Mouse (Mus musculus) heart, adult 11 months (tissue): ENCODE results near the gene Srgap2.

Source experiments
- DNase-seq: peaks from one replicate; pipeline ENCODE4 v3.0.0; 2022

The Srgap2 gene

DNA sequence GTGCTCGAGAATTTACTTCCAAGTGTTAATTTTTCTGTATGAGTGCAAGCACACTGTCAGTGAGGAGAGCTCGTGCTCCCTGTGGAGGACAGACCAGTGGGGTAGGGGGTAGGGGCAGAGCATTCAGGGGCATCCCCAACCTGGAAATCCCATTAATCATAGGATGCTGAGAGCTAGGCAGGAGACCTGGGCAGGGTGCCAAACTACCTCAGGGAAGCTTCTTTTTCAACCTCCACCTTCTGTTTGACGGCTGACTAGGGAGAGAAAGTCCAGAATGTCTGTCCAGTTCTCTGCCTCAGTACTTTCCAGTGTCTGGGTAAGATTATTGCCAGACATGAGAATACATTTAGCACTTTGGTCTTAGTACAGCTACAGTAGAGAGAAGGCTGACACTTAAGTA is 191.5 kb downstream of the Srgap2 start:
- no peak for DNase-seq

DNA sequence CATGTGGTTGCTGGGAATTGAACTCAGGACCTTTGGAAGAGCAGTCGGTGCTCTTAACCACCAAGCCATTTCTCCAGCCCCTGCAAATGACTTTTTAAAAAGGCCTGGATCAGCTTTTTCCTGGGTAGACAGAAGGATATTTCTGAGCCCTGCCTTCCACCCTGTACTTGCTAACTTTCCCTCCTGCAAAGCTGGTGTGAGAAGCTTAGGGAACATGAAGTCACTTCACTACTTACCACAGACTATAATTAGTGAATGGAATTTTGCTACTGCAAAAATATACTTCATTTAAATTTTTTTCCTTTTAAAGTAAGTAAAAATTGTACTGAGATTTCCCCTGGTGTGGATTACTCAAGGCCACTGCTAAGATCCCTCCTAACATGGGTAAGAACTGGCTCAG is 196.0 kb downstream of the Srgap2 start:
- DNase-seq, result no peak

DNA sequence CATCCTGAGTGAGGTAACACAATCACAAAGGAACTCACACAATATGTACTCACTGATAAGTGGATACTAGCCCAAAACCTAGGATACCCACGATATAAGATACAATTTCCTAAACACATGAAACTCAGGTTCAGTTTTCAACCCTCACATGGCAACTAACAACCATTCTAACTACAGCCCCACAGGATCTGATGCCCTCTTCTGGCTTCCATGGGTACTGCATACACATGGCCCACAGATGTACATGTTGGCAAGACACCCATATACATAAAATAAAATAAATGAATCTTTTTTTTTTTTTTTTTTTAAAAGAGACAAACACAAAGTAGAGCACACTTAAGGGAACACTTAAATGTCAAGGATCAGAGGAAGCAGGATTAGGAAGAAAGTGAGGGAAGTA is 198.1 kb downstream of the Srgap2 start:
- DNase-seq, result peak; percentile 73

GRCm38 (mm10) chr1:131327167-131327566 is 200.0 kb downstream of the Srgap2 start:
- peak; percentile 58 for DNase-seq

DNA sequence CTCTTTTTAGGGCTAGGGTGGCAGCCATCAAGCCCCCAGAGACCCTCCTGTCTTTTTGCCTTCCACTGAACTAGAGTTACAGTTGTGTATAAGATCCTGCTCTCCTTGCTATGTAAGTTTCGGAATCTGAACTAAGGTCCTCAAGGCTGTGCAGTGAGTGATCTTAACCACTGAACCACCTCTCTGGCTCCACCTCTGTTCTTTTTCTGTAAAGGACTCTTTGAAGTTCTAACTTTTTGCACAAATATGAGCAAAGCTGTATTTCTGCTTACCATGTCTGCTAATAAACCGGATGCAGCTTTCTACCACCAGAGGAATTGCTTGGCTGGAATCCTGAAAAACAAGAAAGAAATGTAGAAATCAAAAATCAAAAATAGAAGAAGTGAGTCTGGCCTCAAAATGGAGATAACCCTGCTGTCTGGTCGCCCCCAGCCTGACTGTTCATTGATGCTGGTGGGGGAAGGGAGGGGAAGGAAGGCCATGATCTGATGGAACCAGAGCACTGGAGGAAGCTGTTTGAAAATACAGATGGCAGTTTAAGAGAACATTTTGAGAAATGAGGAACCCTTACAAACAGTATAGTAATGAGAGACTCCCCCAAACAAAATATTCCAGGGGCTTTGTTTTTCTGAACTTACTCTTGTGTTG is 202.2 kb downstream of the Srgap2 start:
- DNase-seq, result no peak

GRCm38 (mm10) chr1:131319598-131320330 is 207.4 kb downstream of the Srgap2 start:
- DNase-seq, result no peak

DNA sequence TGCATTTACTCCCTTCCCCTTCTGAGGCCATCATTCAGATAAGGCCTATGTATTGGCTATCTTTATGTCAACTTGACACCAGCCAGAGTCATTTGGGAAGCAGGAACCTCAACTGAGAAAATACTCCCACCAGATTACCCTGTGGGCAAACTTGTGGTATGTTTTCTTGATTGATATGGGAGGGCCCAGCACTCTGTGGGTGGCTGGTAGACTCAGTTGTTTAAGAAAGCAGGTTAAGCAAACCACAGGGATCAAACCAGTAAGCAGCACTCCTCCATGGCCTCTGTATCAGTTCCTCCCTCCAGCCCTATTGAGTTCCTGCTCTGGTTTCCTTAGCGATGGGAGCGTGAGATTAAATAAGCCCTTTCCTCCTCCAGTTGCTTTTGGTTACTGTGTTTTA is 208.8 kb downstream of the Srgap2 start:
- no peak for DNase-seq

GRCm38 (mm10) chr1:131317625-131318024 is 209.5 kb downstream of the Srgap2 start:
- DNase-seq, result no peak

DNA sequence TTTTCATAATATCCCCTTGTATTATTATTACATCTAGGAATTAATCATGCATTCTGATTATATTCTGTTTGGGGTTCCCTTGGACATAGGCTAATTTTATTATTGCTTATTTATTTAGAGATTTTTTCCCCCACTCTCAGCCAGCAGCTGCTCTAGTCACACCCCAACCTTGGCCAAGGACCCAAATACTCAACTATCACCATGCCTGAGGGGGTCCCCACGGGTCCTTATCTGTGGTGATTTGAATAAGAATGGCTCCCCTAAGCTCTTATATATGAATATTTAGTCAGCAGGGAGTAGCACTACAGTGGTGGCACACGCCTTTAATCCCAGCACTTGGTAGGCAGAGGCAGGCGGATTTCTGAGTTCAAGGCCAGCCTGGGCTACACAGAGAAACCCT is 215.9 kb downstream of the Srgap2 start:
- no peak for DNase-seq

DNA sequence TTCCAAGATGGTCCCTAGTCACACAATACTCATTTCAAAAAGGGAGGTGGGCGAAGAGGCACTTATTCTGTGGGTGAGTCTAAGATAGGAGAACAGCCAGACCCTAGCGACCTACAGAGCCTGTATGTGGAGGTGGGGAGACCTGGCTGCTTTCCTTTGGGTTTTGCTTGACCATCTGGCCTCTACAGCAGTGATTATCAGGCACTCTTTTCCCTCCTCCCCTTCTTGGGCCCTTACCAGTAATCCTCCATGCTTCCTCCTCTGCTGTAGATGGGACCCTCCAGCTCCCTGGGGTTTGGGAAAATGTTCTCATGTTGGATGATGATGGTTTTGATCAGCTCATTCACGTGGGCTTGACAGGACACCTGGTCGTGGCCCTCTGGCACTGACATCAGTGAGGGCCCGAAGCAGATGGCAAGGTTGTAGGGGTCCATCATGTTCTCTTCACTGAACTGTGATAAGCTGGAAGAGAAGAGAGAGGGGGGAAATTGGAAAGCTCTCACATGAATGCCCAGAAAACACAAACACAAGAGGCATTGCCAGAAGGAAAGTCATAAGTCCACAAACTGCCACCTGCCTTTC is 216.8 kb downstream of the Srgap2 start:
- peak; percentile 74 for DNase-seq

GRCm38 (mm10) chr1:131300750-131301149 is 226.4 kb downstream of the Srgap2 start:
- peak; percentile 78 for DNase-seq

GRCm38 (mm10) chr1:131299788-131300187 is 227.4 kb downstream of the Srgap2 start:
- peak; percentile 89 for DNase-seq

GRCm38 (mm10) chr1:131299240-131299639 is 227.9 kb downstream of the Srgap2 start:
- DNase-seq, result peak; percentile 63

GRCm38 (mm10) chr1:131298171-131298570 is 229.0 kb downstream of the Srgap2 start:
- DNase-seq, result peak; percentile 79

- DNase-seq, result peak; percentile 83
These were observed 230.4 kb downstream of the Srgap2 start for GRCm38 (mm10) chr1:131296726-131297125.

- no peak for DNase-seq
These were observed 232.0 kb downstream of the Srgap2 start for GRCm38 (mm10) chr1:131295200-131295599.

GRCm38 (mm10) chr1:131293922-131294250 is 233.3 kb downstream of the Srgap2 start:
- no peak for DNase-seq

DNA sequence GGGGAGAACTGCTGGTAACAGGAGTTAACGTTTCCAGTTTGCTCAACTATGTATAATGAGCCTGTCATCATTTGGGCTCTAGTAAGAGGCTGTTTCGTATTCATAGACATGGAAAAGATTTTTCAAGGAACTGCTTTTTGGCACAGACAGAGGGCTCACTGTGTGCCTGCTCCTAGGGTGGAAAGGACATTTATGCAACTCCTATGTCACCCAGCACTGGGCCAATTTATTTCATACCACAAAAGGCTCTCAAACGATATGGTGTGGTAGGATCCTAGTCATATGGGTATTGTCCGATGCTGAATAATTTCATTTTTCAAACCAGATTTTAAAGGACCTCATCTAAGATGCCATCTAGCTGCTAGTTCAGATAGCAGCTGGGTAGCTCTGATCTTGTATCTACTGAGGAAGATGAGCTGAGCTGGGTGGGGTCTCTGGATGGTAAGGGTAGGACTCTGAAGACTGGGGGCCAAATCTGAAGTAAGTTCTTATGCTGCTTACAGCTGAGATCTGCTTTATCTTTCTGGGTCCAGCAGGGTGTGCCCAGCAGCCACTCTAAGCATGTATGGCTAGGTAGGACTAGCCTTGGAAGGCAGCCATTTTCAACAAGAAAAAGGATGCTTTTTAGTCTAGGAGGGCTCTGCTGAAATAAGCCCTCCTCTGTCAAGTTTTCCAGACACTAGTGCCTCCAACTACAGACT is 233.8 kb downstream of the Srgap2 start:
- DNase-seq, result no peak

GRCm38 (mm10) chr1:131290648-131291047 is 236.5 kb downstream of the Srgap2 start:
- DNase-seq, result no peak

DNA sequence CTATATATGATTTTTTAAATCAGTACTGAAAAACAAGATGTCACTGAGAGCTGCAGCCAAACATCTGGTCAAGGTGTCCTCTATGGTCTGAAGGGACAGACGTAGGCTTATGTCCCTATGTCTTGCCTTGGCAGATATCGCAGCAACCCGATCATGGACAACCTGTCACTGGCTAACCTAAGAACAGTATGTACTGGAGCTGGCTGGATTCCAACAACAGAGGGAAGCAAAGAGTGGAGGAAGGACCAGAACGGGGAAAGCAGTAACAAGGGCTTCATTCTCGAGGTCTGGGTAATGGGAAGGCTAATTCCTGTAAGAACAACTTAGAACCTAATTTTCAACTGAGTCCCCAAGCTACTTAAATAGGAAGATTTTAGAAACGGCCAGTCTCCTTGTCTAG is 238.2 kb downstream of the Srgap2 start:
- DNase-seq, result no peak

DNA sequence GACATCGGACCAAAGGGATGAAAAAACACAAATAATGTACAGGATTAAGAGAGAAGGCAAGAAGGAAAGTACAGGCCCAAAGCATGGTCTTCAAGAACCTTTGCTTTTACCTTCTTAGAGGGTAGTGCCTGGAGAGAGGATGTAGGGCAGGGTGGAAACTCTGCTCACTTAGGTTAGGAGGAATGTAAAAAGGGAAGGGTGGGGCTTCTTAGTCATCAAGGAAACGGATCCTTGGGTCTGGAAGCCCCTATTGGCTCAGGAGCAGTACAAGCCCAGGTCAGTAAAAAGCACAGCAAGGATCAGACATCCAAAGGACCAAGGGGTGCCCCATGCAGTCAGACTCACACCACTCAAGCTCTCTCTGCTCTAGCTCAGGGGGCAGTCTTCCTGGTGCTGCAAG is 239.9 kb downstream of the Srgap2 start:
- DNase-seq, result no peak

DNA sequence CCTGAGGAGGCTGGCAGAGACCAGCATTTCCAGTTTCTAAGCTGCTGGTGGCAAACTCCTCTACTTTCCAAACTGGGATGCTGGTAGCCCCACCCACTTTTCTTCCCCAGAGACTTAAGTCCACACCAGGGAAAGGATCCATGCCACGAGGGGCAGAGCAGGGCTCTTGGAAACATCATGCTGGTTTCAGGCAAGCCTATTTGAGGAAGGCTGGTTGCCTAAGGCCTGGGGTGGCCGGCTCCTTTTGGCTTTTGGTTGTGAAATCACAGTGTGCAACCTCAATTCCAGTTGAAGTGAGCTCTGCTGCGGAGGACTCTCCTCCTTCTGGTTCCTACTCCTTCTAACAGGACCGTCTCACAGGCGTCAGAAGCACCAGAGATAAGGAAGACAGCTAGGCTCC is 240.3 kb downstream of the Srgap2 start:
- DNase-seq, result peak; percentile 91

- DNase-seq, result no peak
These were observed 242.5 kb downstream of the Srgap2 start for GRCm38 (mm10) chr1:131284616-131285015.

- DNase-seq, result no peak
These were observed 243.0 kb downstream of the Srgap2 start for GRCm38 (mm10) chr1:131284167-131284566.
